Mouse (Mus musculus): ENCODE data around the gene Zg16.

Zg16 gene

DNA sequence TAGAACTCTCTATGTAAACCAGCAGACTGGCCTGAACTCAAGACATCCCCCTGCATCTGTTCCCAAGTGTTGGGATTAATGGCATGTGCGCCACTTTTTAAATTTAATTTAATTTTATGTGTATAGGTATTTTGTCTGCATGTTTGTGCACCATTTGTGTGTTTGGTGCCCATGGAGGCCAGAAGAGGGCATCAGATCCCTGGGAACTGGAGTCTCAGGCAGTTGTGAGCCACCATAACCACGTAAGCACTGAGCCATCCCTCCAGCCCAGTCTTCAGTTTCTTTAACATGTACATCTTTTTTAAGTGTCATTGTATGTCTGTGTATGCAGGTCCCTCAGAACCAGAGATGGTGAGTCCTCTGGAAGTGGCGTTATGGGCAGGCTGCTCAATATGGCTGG, 9.4 kb downstream of the Zg16 start:
- intact Hi-C loops (cut with DNase I): no loop called here

DNA sequence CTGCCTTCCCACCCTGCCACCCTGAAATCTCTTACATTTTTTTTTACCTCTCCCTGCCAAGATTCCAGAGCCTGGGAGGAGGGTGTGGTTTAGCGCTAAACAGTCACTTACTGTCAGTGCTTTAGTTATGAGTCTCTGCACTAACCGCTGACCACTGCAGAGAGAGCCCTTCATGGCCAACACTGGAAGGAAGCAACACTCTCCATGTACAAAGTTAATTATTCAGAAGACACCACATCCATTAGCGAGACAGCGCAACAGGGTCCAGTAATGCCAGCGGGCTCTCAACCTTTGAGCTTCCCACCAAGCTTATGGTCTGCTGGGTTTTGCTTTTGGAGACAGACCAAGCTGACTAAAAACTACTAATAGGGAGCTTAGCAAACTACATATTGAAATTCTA, 10.9 kb downstream of the Zg16 start:
- intact Hi-C loops (cut with DNase I): no loop called here

- intact Hi-C loops (cut with DNase I): no loop called here
Observed at GRCm38 (mm10) chr7:127073221-127073620, 13.9 kb downstream of the Zg16 start.

DNA sequence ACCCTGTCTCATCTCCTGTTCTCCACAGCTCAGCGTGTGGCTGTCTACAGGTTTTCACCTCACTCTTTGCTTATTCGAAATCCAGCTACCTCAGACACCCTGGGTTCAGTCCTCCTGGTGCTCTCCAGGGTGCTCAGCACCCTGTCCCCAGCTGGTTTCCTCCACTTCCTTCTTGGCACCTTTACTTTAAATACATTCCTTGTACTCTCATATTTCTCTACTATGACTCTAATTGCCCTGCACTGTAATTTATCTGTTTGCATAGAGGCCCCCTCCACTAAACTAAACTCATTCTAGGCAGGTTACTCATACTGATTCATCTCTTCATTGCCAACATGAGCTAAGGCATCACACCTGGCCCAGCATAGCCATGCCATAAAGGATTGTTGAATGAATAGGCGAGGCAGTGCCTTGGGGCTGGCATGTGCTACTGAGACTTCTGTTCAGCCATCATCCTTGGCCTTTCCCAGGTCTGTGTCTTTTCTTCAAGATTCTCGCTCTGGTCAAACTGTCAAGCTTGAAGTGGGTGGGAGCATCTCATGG, 16.2 kb downstream of the Zg16 start:
- intact Hi-C loops (cut with DNase I): no loop called here

- intact Hi-C loops (cut with DNase I): no loop called here
Observed at GRCm38 (mm10) chr7:127066317-127066716, 20.8 kb downstream of the Zg16 start.

DNA sequence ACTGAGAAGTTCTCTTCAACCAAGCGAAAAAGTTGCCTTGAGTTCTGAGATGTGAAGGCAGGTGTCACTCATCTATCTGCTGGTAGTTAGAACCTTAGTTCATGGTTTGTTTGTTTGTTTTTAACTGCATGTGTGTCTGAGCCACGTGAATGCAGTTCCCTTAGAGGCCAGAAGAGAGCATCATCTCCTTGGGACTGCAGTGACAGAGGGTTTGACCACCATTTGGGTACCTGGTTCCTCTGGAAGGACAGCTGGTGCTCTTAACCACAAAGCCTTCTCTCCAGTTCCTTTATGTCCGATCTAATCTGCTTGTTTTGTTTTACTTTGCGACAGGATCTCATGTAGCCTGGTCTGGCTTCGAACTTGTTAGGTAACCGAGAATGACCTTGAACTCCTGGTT, 21.6 kb downstream of the Zg16 start:
- intact Hi-C loops (cut with DNase I): no loop called here

GRCm38 (mm10) chr7:127055026-127055585, 32.0 kb downstream of the Zg16 start:
- intact Hi-C loops (cut with DNase I): no loop called here

DNA sequence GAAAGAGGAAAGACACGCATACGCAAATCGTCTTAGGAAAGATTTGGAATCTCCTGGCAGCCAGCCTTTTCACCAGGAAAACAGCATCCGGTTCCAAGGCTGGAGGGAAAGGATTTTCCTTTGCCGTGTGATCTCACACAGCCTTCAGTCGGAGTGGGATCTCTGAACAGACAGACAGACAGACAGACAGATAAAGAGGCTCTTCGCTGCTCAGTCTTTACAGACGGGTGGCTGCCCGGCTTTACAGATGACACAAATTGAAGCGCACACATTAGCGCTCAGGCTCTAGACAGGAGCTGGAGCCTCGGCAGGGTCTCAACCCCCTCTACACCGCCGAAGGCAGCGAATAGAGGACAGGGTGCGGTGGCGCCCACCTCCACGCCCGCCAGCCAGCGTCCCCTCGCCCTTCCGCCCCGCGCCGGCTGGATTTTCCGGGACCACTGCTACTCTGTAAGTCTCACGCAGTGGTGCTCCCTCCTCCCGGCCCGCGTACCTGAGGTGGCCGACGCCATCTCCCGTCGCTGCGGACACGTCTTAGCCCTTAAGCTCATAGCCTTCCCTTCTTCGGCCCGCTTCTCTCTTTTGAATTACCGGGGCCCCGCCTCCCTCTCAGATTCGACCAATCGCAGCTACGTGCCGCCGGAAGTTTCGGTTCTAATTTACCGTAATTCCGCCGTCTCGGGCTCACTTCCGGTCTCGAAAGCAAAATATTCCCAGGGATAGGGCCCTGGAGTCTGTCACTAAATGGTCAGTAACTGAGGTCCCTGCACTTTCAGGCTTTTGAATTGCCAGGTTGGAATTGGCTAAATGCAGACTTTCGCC, 45.1 kb downstream of the Zg16 start, which contains the start of gene Kif22:
Gene Kif22 (minus strand): TSS at position 621 of the 822 bp plus-strand sequence.
- intact Hi-C loops (cut with DNase I): loop anchor here (5.0 kb wide), 1 partner anchor 60 kb away; no protein-coding TSS in a partner anchor

GRCm38 (mm10) chr7:127031244-127031643, 55.9 kb downstream of the Zg16 start:
- intact Hi-C loops (cut with DNase I): no loop called here

DNA sequence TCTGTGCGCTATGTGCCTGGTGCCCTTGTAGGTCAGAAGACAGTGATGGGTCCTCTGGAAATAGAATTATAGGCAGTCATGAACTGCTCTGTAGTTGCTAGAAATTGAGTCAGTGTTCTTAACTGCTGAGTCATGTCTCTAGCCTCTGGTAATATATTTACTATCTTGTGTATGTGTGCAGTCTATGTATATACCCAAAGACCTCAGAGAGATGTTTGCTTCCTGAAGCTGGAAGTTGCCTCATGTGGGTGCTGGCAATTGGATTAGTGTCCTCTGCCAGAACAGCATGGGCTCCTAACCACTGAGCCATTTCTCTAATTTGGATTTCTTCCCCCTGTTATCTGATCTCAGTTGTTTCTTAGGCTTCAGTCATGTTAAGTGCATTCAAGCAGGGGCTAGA, 57.0 kb downstream of the Zg16 start:
- intact Hi-C loops (cut with DNase I): no loop called here

DNA sequence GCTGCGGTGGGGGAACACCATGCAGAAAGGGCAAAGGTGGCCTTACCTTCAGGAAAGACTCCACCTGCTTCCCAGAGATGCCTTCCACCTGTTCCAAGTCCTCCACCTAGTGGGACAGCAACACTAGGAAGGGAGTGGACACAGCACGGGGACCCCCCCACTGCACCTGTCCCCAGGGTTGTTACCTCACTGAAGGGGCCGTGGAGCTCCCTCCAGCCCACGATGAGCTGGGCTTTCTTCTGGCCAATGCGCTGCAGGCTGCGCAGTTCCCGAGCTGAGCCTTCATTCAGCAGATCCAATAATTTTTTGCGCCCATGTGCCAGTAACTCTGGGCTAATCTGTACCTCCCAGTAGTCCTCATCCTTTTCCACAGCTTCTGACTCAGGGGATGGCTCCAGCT, 59.2 kb downstream of the Zg16 start:
- intact Hi-C loops (cut with DNase I): loop anchor here (5.0 kb wide), 1 partner anchor 74 kb away; no protein-coding TSS in a partner anchor

DNA sequence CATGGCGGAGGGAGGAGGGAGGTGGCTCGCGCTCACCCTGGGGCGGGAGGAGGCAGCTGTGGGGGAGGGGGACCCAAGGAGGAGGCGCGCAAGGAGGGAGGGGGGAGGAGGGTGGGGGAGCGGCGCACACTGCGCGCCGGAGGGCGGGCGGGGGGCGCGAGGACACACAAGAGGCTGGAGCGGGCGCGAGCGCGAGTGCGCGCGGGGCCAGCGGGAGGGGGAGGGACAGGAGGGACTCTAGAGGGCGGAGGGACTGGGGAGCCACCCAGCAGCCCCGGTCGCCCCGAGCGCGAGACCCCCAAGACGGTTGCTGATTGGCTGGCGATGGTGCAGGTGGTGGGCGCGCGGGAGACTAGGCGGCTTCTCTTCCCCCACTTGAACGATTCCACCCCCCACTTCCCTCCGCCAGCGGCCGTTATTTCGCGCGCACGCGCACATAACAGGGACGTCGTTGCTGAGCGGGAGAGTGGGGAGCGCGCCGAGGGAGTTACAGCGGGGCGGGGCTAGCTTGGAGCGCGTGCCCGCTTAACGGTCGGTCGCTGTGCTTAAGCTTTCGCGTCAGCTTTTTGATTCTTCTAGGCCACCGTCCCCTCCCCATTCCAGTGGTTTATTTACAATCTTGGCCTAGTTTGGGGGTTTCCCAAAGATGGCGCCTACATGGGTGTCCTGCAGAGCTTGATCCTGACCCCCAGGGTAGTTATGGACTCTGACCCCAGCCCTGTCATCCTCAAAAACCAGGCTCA, 60.0 kb downstream of the Zg16 start, which contains the start of gene Maz:
Gene Maz (minus strand): TSS at position 54 of the 743 bp plus-strand sequence.
- intact Hi-C loops (cut with DNase I): loop anchor here (5.0 kb wide), 1 partner anchor 75 kb away; no protein-coding TSS in a partner anchor

DNA sequence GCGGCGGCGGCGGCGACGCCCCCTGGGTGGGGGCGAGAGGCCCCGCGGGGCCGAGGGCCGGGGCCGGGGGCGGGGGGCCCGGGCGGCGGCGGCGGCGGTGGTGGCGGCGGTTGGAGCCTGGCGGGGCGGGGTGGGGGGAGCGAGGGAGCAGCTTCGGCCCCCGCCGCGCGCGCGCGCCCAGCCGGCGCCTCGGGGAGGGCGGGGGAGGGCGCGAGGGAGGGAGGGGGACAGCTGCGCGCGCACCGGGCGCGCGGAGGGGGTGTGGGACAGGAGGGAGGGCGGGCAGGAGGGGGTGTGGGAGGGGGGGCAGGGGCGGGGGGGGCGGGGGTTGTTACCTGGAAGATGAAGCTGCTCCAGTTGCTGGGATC, 60.5 kb downstream of the Zg16 start:
- intact Hi-C loops (cut with DNase I): loop anchor here (5.0 kb wide), 1 partner anchor 76 kb away; no protein-coding TSS in a partner anchor

GRCm38 (mm10) chr7:127026161-127026600, 60.9 kb downstream of the Zg16 start:
- intact Hi-C loops (cut with DNase I): loop anchor here (5.0 kb wide), 1 partner anchor 76 kb away; no protein-coding TSS in a partner anchor

DNA sequence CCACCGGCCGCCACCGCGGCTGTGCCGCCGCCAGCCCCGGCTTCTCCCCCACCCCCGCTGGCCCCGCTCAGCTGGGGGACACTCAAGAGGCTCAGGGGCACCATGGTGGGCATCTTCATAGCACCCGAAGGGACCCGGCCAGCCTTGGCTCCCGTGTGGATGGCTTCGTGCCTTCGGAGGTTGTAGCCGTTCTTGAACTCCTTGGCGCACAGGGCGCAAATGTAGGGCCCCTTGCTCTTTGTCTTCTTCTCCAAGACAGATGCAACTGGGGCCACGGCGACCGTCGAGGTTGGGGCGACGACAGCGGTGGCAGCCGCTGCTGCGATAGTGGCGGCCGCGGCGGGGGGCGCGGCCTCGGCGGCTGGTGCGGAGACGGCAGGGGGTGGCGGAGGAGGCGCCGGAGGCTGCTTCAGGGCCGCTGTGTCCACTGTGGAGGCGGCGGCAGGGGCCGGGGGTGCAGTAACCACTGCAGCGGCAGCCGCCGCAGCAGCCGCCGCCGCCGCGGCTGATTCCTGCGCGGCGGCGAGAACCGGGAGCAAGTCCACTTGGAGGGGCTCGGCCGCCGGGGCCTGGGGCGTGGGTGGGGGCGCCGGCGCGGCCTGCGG, 61.5 kb downstream of the Zg16 start:
- intact Hi-C loops (cut with DNase I): loop anchor here (5.0 kb wide), 1 partner anchor 77 kb away; no protein-coding TSS in a partner anchor

- intact Hi-C loops (cut with DNase I): loop anchor here (5.0 kb wide), 1 partner anchor 77 kb away; no protein-coding TSS in a partner anchor
Observed at GRCm38 (mm10) chr7:127024755-127025555, 62.2 kb downstream of the Zg16 start.

- intact Hi-C loops (cut with DNase I): no loop called here
Observed at GRCm38 (mm10) chr7:127023896-127024690, 63.0 kb downstream of the Zg16 start.

DNA sequence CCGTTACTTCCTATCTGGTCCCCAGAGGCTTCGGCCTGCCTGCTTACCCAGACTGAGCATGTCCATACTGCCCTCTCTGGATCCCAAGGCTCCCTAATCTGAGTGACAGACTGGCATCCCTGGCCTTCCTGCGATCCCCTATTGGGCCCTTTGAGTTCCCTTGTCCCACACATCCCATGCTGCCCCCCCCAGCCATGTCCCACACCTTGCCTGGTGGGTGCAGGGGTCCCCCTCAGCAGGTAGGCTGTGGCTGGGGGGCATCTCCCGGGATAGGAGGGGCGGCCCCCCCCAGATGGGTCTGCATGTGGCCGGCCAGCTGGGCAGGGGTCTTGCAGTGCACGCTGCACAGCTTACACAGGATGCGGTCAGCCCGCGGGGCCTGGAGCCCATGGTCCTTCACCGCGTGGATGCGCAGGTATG, 63.8 kb downstream of the Zg16 start:
- intact Hi-C loops (cut with DNase I): no loop called here

Measured in adrenal gland (tissue).